6 mouse cellular contexts compared by ENCODE assay signal in the genomic region with DNA sequence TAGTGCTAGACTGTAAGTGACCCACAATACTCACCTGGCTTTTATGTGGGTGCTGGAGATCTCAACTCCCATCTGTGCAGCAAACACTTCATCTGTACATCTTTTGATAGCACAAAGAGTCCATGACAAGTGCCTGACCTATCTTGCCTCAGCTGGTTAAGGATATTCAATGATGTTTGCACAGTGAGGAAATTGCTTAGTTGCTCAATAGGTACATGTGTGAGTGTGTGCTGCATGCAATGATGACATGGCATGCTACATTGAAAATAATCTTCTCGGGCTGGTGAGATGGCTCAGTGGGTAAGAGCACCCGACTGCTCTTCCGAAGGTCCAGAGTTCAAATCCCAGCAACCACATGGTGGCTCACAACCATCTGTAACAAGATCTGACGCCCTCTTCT. TPM values are rescaled to one million over a fixed set of nuclear protein-coding genes. Genes with fewer than 3 reads are reported as not detected.
DNase-seq lines count a peak whose midpoint lies in the region; ATAC-seq and TF ChIP-seq lines count a peak whose summit lies in the region.
"Not testable (repeated sequence)": the region's sequence is repeated elsewhere in the genome, so short reads cannot be mapped to it uniquely, and the experiment has no call there.

No protein-coding gene starts in this region.

- peak; percentile 7 for DNase-seq in limb, embryonic 10.5 days (ENCODE audit: low spot score)
- DNase-seq in liver, embryonic 11.5 days (ENCODE audit: low spot score) = peak; percentile 14
- DNase-seq in lung, postnatal 0 days (ENCODE audit: low spot score) = peak; percentile 41
- peak; percentile 17 for DNase-seq in midbrain, embryonic 11.5 days (ENCODE audit: low spot score, missing footprints)

- WGBS in limb, embryonic 10.5 days = 80% methylated on average over 4 of the region's 4 CpGs
- 81% methylated on average over 4 of the region's 4 CpGs for WGBS in liver, embryonic 11.5 days
- WGBS in lung, postnatal 0 days = 68% methylated on average over 3 of the region's 4 CpGs
- 93% methylated on average over 3 of the region's 4 CpGs for WGBS in midbrain, embryonic 11.5 days

- H3K27me3 ChIP-seq in limb, embryonic 10.5 days (ENCODE audit: low read depth, poor library complexity, severe bottlenecking); liver, embryonic 11.5 days (replicated peaks; ENCODE audit: control insufficient read depth, insufficient read depth, low read length); lung, postnatal 0 days (replicated peaks; ENCODE audit: insufficient read depth, low read length); midbrain, embryonic 11.5 days (ENCODE audit: control insufficient read depth, insufficient read depth, low read length): not testable (repeated sequence)

- not testable (repeated sequence) for H3K9me3 ChIP-seq in limb, embryonic 10.5 days (replicated peaks); liver, embryonic 11.5 days (ENCODE audit: control insufficient read depth, low read length); lung, postnatal 0 days (ENCODE audit: low read length); midbrain, embryonic 11.5 days (ENCODE audit: control insufficient read depth, low read length)

- H3K4me1 ChIP-seq in limb, embryonic 10.5 days; liver, embryonic 11.5 days (replicated peaks; ENCODE audit: control insufficient read depth, insufficient read depth, low read length); lung, postnatal 0 days (ENCODE audit: insufficient read depth, low read depth, low read length); midbrain, embryonic 11.5 days (ENCODE audit: control insufficient read depth, insufficient read depth, low read length): not testable (repeated sequence)

- H3K9ac ChIP-seq in liver, embryonic 11.5 days (ENCODE audit: low read depth, low read length); lung, postnatal 0 days (replicated peaks; ENCODE audit: low read depth); midbrain, embryonic 11.5 days (ENCODE audit: low read length): not testable (repeated sequence)

- not testable (repeated sequence) for H3K4me3 ChIP-seq in limb, embryonic 10.5 days; liver, embryonic 11.5 days (ENCODE audit: low read depth, low read length); lung, postnatal 0 days (ENCODE audit: low read depth, low read length); midbrain, embryonic 11.5 days (ENCODE audit: low read depth, low read length)

- H3K27ac ChIP-seq in limb, embryonic 10.5 days; liver, embryonic 11.5 days (ENCODE audit: low read depth, low read length); lung, postnatal 0 days (ENCODE audit: low read length); midbrain, embryonic 11.5 days (ENCODE audit: low read depth, low read length): not testable (repeated sequence)

- 0 out of 2 replicates have a peak, but pooled peaks have one; percentile 44 for ATAC-seq in granulocyte monocyte progenitor cell, adult 5-6 weeks (replicated peaks; ENCODE audit: poor library complexity, severe bottlenecking)
- not testable (repeated sequence) for ATAC-seq in liver, embryonic 11.5 days (replicated peaks; ENCODE audit: low FRiP score); midbrain, embryonic 11.5 days (ENCODE audit: low FRiP score)
- ATAC-seq in lung, postnatal 0 days = peak; percentile 46
- 0 out of 2 replicates have a peak, but pooled peaks have one; percentile 21 for ATAC-seq in megakaryocyte, adult 5-6 weeks (ENCODE audit: poor library complexity, severe bottlenecking)

- 0 out of 2 replicates have a peak, but pooled peaks have one; percentile 22 for TF ChIP-seq EP300 in lung, postnatal 0 days (IDR thresholded peaks at IDR 0.05)

- H3K4me2 ChIP-seq in liver, embryonic 11.5 days; lung, postnatal 0 days (replicated peaks; ENCODE audit: low read depth, low read length); midbrain, embryonic 11.5 days: not testable (repeated sequence)

- not testable (repeated sequence) for H3K36me3 ChIP-seq in limb, embryonic 10.5 days; liver, embryonic 11.5 days (ENCODE audit: control insufficient read depth, insufficient read depth, low read length); lung, postnatal 0 days (ENCODE audit: insufficient read depth, low read length); midbrain, embryonic 11.5 days (ENCODE audit: control insufficient read depth, insufficient read depth, low read length)

- not testable (repeated sequence) for TF ChIP-seq CTCF in lung, postnatal 0 days (IDR thresholded peaks at IDR 0.05)

RNA-seq across cellular contexts. Expression of a gene that starts 16.8 kb away (rescaled TPM):
- total RNA-seq in granulocyte monocyte progenitor cell, adult 5-6 weeks (2014; fragmentation: Nextera tagmentation) = 11.3 and 14.5 TPM in 2 replicates
- total RNA-seq in granulocyte monocyte progenitor cell, adult 5-6 weeks (2017) = 9.7 and 18.5 TPM in 2 replicates
- polyA plus RNA-seq in limb, embryonic 10.5 days (2016; fragmentation: Nextera tagmentation; extraction: Ambion mirVana) = 142 and 155 TPM in 2 replicates
- polyA plus RNA-seq in liver, embryonic 11.5 days (2014; fragmentation: Nextera tagmentation; extraction: Ambion mirVana) = 113 and 121 TPM in 2 replicates
- polyA plus RNA-seq in lung, postnatal 0 days (2015; fragmentation: Nextera tagmentation; extraction: Ambion mirVana) = 44.5 and 48.8 TPM in 2 replicates
- 12.3 and 12.6 TPM in 2 replicates for total RNA-seq in megakaryocyte, adult 5-6 weeks (2015)
- total RNA-seq in megakaryocyte, adult 5-6 weeks (2017) = 5.3 and 9.6 TPM in 2 replicates
- 152 and 155 TPM in 2 replicates for polyA plus RNA-seq in midbrain, embryonic 11.5 days (2014; fragmentation: Nextera tagmentation; extraction: Ambion mirVana)

RNA-seq across cellular contexts. Expression of a gene that starts 37.9 kb away (rescaled TPM):
- total RNA-seq in granulocyte monocyte progenitor cell, adult 5-6 weeks (2014; fragmentation: Nextera tagmentation) = 356 and 442 TPM in 2 replicates
- total RNA-seq in granulocyte monocyte progenitor cell, adult 5-6 weeks (2017) = 191 and 246 TPM in 2 replicates
- polyA plus RNA-seq in limb, embryonic 10.5 days (2016; fragmentation: Nextera tagmentation; extraction: Ambion mirVana) = 420 and 432 TPM in 2 replicates
- 472 and 478 TPM in 2 replicates for polyA plus RNA-seq in liver, embryonic 11.5 days (2014; fragmentation: Nextera tagmentation; extraction: Ambion mirVana)
- 362 and 394 TPM in 2 replicates for polyA plus RNA-seq in lung, postnatal 0 days (2015; fragmentation: Nextera tagmentation; extraction: Ambion mirVana)
- total RNA-seq in megakaryocyte, adult 5-6 weeks (2015) = 182 and 197 TPM in 2 replicates
- total RNA-seq in megakaryocyte, adult 5-6 weeks (2017) = 163 and 204 TPM in 2 replicates
- 334 and 352 TPM in 2 replicates for polyA plus RNA-seq in midbrain, embryonic 11.5 days (2014; fragmentation: Nextera tagmentation; extraction: Ambion mirVana)

RNA-seq across cellular contexts. Expression of a gene that starts 38.0 kb away (rescaled TPM):
- total RNA-seq in granulocyte monocyte progenitor cell, adult 5-6 weeks (2014; fragmentation: Nextera tagmentation) = 82.9 and 89.7 TPM in 2 replicates
- 145 and 160 TPM in 2 replicates for total RNA-seq in granulocyte monocyte progenitor cell, adult 5-6 weeks (2017)
- polyA plus RNA-seq in limb, embryonic 10.5 days (2016; fragmentation: Nextera tagmentation; extraction: Ambion mirVana) = 188 and 204 TPM in 2 replicates
- 215 and 236 TPM in 2 replicates for polyA plus RNA-seq in liver, embryonic 11.5 days (2014; fragmentation: Nextera tagmentation; extraction: Ambion mirVana)
- polyA plus RNA-seq in lung, postnatal 0 days (2015; fragmentation: Nextera tagmentation; extraction: Ambion mirVana) = 18.0 and 18.7 TPM in 2 replicates
- total RNA-seq in megakaryocyte, adult 5-6 weeks (2015) = 30.7 and 33.9 TPM in 2 replicates
- 60.5 and 62.9 TPM in 2 replicates for total RNA-seq in megakaryocyte, adult 5-6 weeks (2017)
- 121 and 128 TPM in 2 replicates for polyA plus RNA-seq in midbrain, embryonic 11.5 days (2014; fragmentation: Nextera tagmentation; extraction: Ambion mirVana)
